Mouse (Mus musculus) frontal cortex, postnatal 10 days (tissue): ENCODE measurements around the gene Kdm8.

Source experiments
- DNase-seq, 2 experiments: peaks; one replicate each; pipeline ENCODE4 v3.0.0; 2022; ENCODE audit warnings: low spot score in 2 of 2, mixed read lengths in 1 of 2

Kdm8 gene

GRCm38 (mm10) chr7:125500879-125501278 lies 56.4 kb downstream of the Kdm8 start:
- no peak for DNase-seq

DNA sequence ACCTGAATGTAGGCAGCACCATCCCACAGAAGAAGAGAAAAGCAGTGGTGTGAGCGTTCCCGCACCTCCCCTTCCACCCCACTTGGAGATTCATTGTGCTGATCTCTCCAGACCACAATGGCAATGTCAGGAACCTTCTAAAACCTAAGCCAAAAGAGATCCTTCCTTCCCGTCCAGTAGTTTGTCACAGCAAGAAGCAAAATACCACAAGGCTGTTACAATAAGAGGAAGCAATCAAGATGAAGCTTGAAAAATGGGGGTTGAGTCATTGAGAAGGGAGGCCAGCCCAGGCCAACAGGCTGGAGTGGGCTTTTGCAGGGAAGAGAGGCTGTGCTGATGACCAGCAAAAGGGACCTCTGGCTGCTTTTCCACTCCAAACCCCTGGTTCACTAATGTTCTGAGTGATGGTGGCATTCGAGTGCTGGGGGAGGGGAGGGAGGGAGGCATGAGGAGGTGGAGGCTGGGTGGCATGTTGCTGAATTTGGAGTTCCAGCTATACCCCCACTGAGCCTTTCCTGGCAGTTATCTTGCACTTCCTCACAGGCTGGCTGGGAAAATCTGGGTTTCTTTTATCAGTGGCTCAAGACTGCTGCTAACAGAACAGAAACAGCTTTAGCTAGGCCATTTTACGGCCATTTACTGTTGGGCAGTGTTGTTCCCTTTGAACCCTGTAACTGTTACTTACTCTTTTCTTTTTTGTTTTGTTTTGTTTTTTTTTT lies 59.1 kb downstream of the Kdm8 start:
- no peak for DNase-seq

DNA sequence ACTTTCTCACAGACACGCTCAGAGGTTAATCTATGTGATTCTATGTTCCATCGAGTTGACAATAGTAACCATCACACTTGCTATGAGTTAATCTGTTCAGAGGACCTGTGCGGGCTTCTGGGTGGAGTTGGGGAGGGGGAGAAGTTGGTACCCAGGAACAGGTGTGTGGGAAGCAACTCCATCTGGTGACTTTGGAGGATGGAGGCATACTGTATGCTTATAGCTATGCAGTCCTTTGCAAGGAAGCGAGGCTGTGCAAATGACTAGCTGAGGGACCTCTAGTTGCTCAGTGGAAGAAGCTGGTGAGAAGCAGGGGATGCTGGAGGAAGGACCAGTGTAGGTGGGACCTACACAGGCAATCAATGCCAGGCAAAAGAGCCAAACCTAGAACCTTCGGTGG lies 60.1 kb downstream of the Kdm8 start:
- DNase-seq: no peak

DNA sequence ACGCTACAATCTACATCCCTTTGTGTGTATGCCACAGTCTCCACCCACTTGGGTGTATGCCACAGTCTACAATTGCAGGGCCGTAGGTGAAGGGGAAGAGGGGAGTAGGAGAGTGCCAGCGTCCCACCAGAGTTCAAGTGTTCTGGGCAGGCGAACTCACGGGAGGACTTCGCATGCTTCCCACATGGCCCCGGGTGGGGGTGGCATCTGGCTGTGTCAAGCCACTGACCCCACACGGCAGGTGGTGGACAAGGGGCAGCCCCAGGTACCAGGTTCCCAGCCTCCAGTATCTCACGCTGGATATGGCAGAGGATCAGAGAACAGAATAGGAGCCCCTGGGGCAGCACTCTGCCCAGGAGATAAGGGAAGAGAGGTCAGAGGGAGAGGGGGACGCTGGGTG lies 61.1 kb downstream of the Kdm8 start:
- DNase-seq: no peak

- no peak for DNase-seq
These were observed 62.8 kb downstream of the Kdm8 start for GRCm38 (mm10) chr7:125507279-125507678.

GRCm38 (mm10) chr7:125511432-125511831 lies 67.0 kb downstream of the Kdm8 start:
- no peak for DNase-seq

DNA sequence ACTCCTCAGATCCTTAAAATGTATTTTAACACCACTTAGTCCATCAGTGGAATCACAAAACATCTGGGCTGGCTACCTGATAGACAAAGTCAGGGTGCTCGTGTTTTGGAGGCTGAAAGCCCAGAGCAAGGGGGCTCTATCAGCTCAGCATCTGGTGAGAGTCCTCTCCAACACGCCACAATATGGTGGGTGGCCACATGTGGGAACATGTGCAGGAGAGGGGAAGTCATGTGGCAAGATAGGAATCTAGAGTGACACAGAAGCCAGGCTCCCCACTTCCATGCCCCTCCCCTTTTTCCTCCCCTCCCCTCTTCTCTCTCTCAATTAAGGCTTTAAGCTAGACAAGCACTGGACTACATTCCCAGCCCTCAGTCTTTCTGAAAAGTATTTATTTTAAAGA lies 67.4 kb downstream of the Kdm8 start:
- no peak for DNase-seq
